Mouse (Mus musculus): ENCODE data around the gene Gm49322.

DNA sequence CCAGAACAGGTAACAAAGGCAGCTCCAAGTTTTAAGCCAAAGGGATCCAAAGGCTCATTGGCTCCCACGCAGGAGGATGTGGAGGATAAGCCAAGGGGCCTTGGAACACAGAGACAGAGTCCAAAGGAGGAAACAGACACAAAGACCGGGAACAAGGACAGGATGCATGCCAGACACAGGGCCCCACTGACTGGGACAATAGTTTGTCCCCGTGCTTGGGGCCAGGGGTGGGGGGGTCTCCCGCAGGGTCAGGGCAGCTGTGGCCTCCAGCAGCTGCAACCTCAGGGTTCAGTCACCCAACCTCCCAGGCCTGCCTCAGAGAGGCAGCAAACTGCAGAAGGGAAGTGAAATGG is 18.5 kb upstream of the Gm49322 start:
- TF ChIP-seq CTCF (IDR thresholded peaks at IDR 0.05) (no peak), EP300 (IDR thresholded peaks at IDR 0.05) (no peak; the same call in 1 of the 2 replicates)

Data from lung, postnatal 0 days (tissue).